Mouse (Mus musculus): Measurements from ENCODE around the gene Gemin7. TPM values are rescaled to one million over a fixed set of nuclear protein-coding genes. Genes with fewer than 3 reads are reported as not detected.

The Gemin7 gene
- polyA plus RNA-seq, 1 experiment from 2014 or later: 158 TPM

DNA sequence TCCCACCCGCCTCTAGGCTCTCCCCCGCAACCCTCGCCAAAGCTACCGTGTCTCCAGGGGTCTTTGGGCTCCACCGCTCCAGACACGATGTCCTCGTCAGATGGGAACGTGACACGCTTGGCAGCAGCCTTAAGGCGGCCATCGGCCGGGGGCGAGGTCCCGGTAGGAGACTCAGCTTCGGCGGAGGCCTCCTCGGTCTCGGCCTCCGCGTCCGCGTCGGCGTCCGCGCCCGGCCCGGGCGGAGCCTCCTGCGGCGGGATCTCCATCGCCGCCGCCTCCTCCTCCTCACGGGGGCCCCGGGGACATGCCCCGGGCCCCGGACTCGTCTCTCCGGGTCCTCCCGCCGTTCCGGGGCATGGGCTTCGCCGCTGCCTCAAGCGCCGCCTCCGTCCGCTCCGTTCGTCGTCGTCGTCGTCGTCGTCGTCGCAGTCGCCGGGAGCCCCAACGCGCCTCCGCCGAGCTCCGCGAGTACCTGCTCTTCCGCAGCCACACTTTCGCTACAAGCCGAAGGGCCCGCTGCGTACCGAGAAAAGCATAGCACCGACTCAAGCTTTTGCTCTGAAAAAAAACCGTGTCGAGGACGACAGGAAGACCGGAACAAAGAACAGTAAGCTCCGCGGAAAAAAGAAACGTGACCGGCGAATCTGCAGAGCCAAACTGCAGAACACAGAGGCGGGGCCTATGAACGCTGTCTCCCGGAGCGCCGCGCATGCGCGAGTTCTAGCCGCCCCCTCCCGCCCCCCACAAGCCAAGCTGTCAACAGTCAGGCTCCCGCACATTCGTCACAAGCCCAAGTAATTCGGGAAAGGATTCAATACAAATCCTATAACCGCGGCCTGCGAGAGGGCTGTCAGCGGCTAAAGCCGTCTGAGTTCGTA, 15.4 kb downstream of the Gemin7 start:
- H3K9ac ChIP-seq (replicated peaks; ENCODE audit: low read length): peak overlapping the region; percentile 94
- H3K36me3 ChIP-seq (replicated peaks; ENCODE audit: control insufficient read depth, insufficient read depth, low read depth, low read length): peaks cover 8% of the 10 kb centered on the region
- WGBS: under 1% methylated on average over 102 of the region's 102 CpGs
- peak; percentile 37; the same call in 1 of the 2 replicates for ATAC-seq (replicated peaks; ENCODE audit: insufficient number of reproducible peaks, low FRiP score, low TSS enrichment, low read depth)
- peak; percentile 96 for DNase-seq (ENCODE audit: low spot score)
- no peaks in the 10 kb centered on the region for H3K27me3 ChIP-seq (ENCODE audit: control insufficient read depth, insufficient read depth, low read length)
- peak overlapping the region; percentile 96 for H3K4me3 ChIP-seq (ENCODE audit: low read depth, low read length)
- H3K27ac ChIP-seq (replicated peaks; ENCODE audit: low read depth, low read length): peak overlapping the region; percentile 78
- H3K9me3 ChIP-seq (replicated peaks; ENCODE audit: control insufficient read depth, low read length): no peaks in the 10 kb centered on the region
- H3K4me1 ChIP-seq (ENCODE audit: control insufficient read depth, insufficient read depth, low read length): peaks cover 12% of the 10 kb centered on the region
- H3K4me2 ChIP-seq (ENCODE audit: low read depth, low read length): peak overlapping the region; percentile 87

GRCm38 (mm10) chr7:19561431-19561764, 16.0 kb downstream of the Gemin7 start:
- DNase-seq (ENCODE audit: low spot score) (no peak), ATAC-seq (replicated peaks; ENCODE audit: insufficient number of reproducible peaks, low FRiP score, low TSS enrichment, low read depth) (no peak; the same call in 1 of the 2 replicates)
- H3K9me3 ChIP-seq (replicated peaks; ENCODE audit: control insufficient read depth, low read length): no peaks in the 10 kb centered on the region
- peak overlapping the region; percentile 96 for H3K4me3 ChIP-seq (ENCODE audit: low read depth, low read length)
- H3K27me3 ChIP-seq (ENCODE audit: control insufficient read depth, insufficient read depth, low read length): no peaks in the 10 kb centered on the region
- 1% methylated on average over 11 of the region's 11 CpGs for WGBS
- peak overlapping the region; percentile 94 for H3K9ac ChIP-seq (replicated peaks; ENCODE audit: low read length)
- peaks cover 8% of the 10 kb centered on the region for H3K36me3 ChIP-seq (replicated peaks; ENCODE audit: control insufficient read depth, insufficient read depth, low read depth, low read length)
- no peak overlapping the region for H3K27ac ChIP-seq (replicated peaks; ENCODE audit: low read depth, low read length)
- H3K4me1 ChIP-seq (ENCODE audit: control insufficient read depth, insufficient read depth, low read length): peaks cover 12% of the 10 kb centered on the region
- peak overlapping the region; percentile 87 for H3K4me2 ChIP-seq (ENCODE audit: low read depth, low read length)

GRCm38 (mm10) chr7:19560491-19561260, 16.7 kb downstream of the Gemin7 start:
- Histone ChIP-seq H3K27ac (replicated peaks; ENCODE audit: low read depth, low read length) (no peak overlapping the region; the same call in 1 of the 2 replicates), H3K27me3 (ENCODE audit: control insufficient read depth, insufficient read depth, low read length) (no peaks in the 10 kb centered on the region), H3K36me3 (replicated peaks; ENCODE audit: control insufficient read depth, insufficient read depth, low read depth, low read length) (peaks cover 8% of the 10 kb centered on the region), H3K9ac (replicated peaks; ENCODE audit: low read length) (peak overlapping the region; percentile 94), H3K4me2 (ENCODE audit: low read depth, low read length) (peak overlapping the region; percentile 87), H3K4me1 (ENCODE audit: control insufficient read depth, insufficient read depth, low read length) (peaks cover 12% of the 10 kb centered on the region), H3K4me3 (ENCODE audit: low read depth, low read length) (peak overlapping the region; percentile 96), H3K9me3 (replicated peaks; ENCODE audit: control insufficient read depth, low read length) (no peaks in the 10 kb centered on the region)
- no peak for DNase-seq (ENCODE audit: low spot score)
- no peak for ATAC-seq (replicated peaks; ENCODE audit: insufficient number of reproducible peaks, low FRiP score, low TSS enrichment, low read depth)
- 29% methylated on average over 11 of the region's 11 CpGs for WGBS

- no peak for ATAC-seq (replicated peaks; ENCODE audit: insufficient number of reproducible peaks, low FRiP score, low TSS enrichment, low read depth)
- Histone ChIP-seq H3K4me1 (ENCODE audit: control insufficient read depth, insufficient read depth, low read length) (peaks cover 12% of the 10 kb centered on the region), H3K36me3 (replicated peaks; ENCODE audit: control insufficient read depth, insufficient read depth, low read depth, low read length) (no peaks in the 10 kb centered on the region; the same call in 1 of the 2 replicates), H3K4me3 (ENCODE audit: low read depth, low read length) (no peak overlapping the region; the same call in 1 of the 2 replicates), H3K27me3 (ENCODE audit: control insufficient read depth, insufficient read depth, low read length) (no peaks in the 10 kb centered on the region), H3K9me3 (replicated peaks; ENCODE audit: control insufficient read depth, low read length) (no peaks in the 10 kb centered on the region), H3K4me2 (ENCODE audit: low read depth, low read length) (no peak overlapping the region), H3K27ac (replicated peaks; ENCODE audit: low read depth, low read length) (no peak overlapping the region), H3K9ac (replicated peaks; ENCODE audit: low read length) (no peak overlapping the region)
- WGBS: 42% methylated on average over 2 of the region's 2 CpGs
- peak; percentile 73 for DNase-seq (ENCODE audit: low spot score)
These were observed 18.4 kb downstream of the Gemin7 start for GRCm38 (mm10) chr7:19558965-19559364.

- no peaks in the 10 kb centered on the region for H3K27me3 ChIP-seq (ENCODE audit: control insufficient read depth, insufficient read depth, low read length)
- H3K4me2 ChIP-seq (ENCODE audit: low read depth, low read length): no peak overlapping the region
- no peaks in the 10 kb centered on the region for H3K9me3 ChIP-seq (replicated peaks; ENCODE audit: control insufficient read depth, low read length)
- no peaks in the 10 kb centered on the region; the same call in 1 of the 2 replicates for H3K36me3 ChIP-seq (replicated peaks; ENCODE audit: control insufficient read depth, insufficient read depth, low read depth, low read length)
- peaks cover 12% of the 10 kb centered on the region for H3K4me1 ChIP-seq (ENCODE audit: control insufficient read depth, insufficient read depth, low read length)
- no peak for ATAC-seq (replicated peaks; ENCODE audit: insufficient number of reproducible peaks, low FRiP score, low TSS enrichment, low read depth)
- H3K27ac ChIP-seq (replicated peaks; ENCODE audit: low read depth, low read length): no peak overlapping the region
- H3K9ac ChIP-seq (replicated peaks; ENCODE audit: low read length): no peak overlapping the region
- DNase-seq (ENCODE audit: low spot score): no peak
- no peak overlapping the region for H3K4me3 ChIP-seq (ENCODE audit: low read depth, low read length)
- whole genome bisulfite sequencing: 89% methylated on average over 6 of the region's 6 CpGs
These were observed 19.2 kb downstream of the Gemin7 start for GRCm38 (mm10) chr7:19557982-19558900.

DNA sequence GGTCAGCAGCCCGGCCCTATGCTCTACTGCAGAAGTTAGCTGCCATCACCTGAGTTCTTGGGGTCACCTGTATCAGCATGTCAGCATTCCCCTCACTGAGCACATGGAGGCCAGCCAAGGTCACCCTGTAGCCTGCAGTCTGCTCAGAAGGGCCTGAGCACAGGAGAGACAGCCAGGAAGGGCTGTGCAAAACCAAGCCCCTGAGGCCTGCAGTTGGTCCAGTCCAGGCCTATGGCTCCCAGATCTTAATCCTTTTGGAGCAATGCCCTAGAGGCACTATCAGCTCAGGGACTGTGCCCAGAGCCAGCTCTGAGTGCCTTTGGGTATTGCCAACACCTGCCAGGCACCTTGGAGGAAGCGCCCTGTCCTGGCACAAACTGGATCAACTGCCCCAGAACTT, 20.3 kb downstream of the Gemin7 start:
- no peak overlapping the region for H3K4me2 ChIP-seq (ENCODE audit: low read depth, low read length)
- no peak for DNase-seq (ENCODE audit: low spot score)
- no peaks in the 10 kb centered on the region; the same call in 1 of the 2 replicates for H3K36me3 ChIP-seq (replicated peaks; ENCODE audit: control insufficient read depth, insufficient read depth, low read depth, low read length)
- 100% methylated on average over 2 of the region's 2 CpGs for WGBS
- no peak for ATAC-seq (replicated peaks; ENCODE audit: insufficient number of reproducible peaks, low FRiP score, low TSS enrichment, low read depth)
- no peak overlapping the region for H3K9ac ChIP-seq (replicated peaks; ENCODE audit: low read length)
- no peak overlapping the region for H3K27ac ChIP-seq (replicated peaks; ENCODE audit: low read depth, low read length)
- no peaks in the 10 kb centered on the region for H3K9me3 ChIP-seq (replicated peaks; ENCODE audit: control insufficient read depth, low read length)
- H3K4me1 ChIP-seq (ENCODE audit: control insufficient read depth, insufficient read depth, low read length): peaks cover 12% of the 10 kb centered on the region
- no peaks in the 10 kb centered on the region for H3K27me3 ChIP-seq (ENCODE audit: control insufficient read depth, insufficient read depth, low read length)
- H3K4me3 ChIP-seq (ENCODE audit: low read depth, low read length): no peak overlapping the region

DNA sequence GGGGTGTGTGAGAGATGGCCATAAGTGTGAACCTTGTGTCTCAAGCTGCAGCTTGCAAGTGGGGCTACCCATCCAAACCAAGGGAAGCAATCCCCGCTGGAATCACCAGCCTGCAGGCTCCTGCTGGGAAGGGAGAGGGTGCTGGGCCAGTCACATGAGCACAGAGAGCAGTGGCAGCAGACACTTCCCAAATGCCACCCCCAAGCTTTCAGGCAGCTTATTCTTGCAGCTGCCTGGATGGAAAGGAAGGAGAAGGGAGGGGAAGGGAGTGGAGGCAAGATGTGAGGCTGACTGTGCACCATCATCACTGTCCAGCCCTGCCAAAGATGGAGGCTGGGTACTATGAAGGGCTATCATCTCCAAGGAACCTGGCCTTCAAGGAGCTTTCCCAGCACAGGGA, 23.2 kb downstream of the Gemin7 start:
- ATAC-seq (replicated peaks; ENCODE audit: insufficient number of reproducible peaks, low FRiP score, low TSS enrichment, low read depth): no peak
- Histone ChIP-seq H3K4me2 (ENCODE audit: low read depth, low read length) (no peak overlapping the region), H3K9me3 (replicated peaks; ENCODE audit: control insufficient read depth, low read length) (no peaks in the 10 kb centered on the region), H3K27me3 (ENCODE audit: control insufficient read depth, insufficient read depth, low read length) (no peaks in the 10 kb centered on the region), H3K4me3 (ENCODE audit: low read depth, low read length) (no peak overlapping the region), H3K9ac (replicated peaks; ENCODE audit: low read length) (no peak overlapping the region), H3K4me1 (ENCODE audit: control insufficient read depth, insufficient read depth, low read length) (peaks cover 2% of the 10 kb centered on the region; the same call in 1 of the 2 replicates), H3K27ac (replicated peaks; ENCODE audit: low read depth, low read length) (no peak overlapping the region), H3K36me3 (replicated peaks; ENCODE audit: control insufficient read depth, insufficient read depth, low read depth, low read length) (no peaks in the 10 kb centered on the region; the same call in 1 of the 2 replicates)
- 93% methylated on average over 1 of the region's 1 CpGs for WGBS
- no peak for DNase-seq (ENCODE audit: low spot score)
